Mouse (Mus musculus): ENCODE measurements around the gene Swap70.

DNA sequence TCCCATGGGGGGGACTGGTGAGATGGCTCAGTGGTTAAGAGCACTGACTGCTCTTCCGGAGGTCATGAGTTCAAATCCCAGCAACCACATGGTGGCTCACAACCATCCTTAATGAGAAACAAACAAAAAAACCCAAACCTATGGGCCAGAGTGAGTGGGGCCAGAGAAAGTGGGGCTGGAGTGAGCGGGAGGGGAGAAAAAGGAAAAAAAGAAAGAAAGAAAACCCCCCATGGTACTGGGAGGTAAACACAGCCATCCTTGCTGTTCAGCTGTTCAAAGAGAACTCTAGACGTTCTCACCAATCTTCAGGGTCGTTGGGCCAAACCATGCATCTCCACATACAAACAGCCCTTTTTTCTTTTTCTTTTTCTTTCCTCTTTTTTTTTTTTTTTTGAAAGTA is 18.1 kb downstream of the Swap70 start:
- no peak for TF ChIP-seq CTCF (IDR thresholded peaks at IDR 0.05; ENCODE audit: control insufficient read depth, insufficient read depth, insufficient replicate concordance, low read depth, low read length)
- no peak for TF ChIP-seq POLR2A (IDR thresholded peaks at IDR 0.05; ENCODE audit: control insufficient read depth, low read depth, low read length)

Data from testis, adult 2 months (tissue).